ENCODE assay signal across 11 mouse cellular contexts in the genomic region with DNA sequence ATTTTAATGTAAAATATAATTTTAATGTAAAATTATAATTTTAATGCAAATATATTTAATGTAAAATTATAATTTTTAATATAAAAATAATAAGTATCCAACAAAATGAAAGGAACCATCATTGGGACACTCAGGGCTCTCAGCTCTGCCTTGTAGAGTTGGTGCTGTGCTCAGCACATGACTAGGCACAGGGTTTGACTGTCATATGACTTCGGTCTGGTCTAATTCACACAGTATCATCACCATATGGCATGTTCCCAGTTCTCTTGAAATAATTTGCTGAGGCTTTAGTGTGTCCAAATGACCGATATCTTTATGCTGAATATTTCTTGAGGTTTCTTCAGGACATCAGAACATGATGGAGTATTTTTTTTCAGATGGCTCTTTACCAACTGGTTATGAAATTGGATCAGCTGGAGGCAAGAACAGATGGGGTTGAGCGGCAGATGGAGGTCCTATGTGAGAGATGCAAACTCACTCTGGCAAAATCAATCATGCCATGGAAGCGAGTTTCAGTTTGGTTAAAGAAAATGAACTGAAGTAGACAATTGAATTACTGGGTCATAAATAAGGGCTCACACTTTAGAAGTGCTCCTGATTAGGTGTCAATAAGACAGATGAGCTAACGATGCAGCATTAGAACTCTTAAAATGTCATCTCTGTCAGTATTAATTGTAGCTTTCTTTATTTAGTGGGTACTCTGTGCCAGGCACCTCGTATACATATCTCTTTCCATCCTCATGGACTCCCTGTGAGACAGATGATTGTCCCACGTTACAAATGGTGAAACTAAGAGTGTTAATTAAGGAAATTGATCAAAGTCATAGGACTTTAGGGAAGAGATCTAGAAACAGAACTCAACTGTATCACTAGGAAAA.
DNase-seq lines count a peak whose midpoint lies in the region; ATAC-seq and TF ChIP-seq lines count a peak whose summit lies in the region.
"Had no signal": no experiment of that assay in that cellular context is flagged by ENCODE, and none has a peak within 500 bp of the region (broad histone marks: within the 10 kb centered on the region; RNA-seq: fewer than 3 reads in every experiment).

No protein-coding gene starts in this region.

- WGBS in neural tube, embryonic 11.5 days: 53% methylated on average over 7 of the region's 7 CpGs
- 65% methylated on average over 7 of the region's 7 CpGs for WGBS in hindbrain, embryonic 12.5 days

- no peaks in the 10 kb centered on the region for H3K27me3 ChIP-seq in neural tube, embryonic 11.5 days (ENCODE audit: control insufficient read depth, insufficient read depth, low read length)
- no peaks in the 10 kb centered on the region for H3K27me3 ChIP-seq in hindbrain, embryonic 12.5 days
- H3K27me3 ChIP-seq: heart, embryonic 12.5 days; lung, embryonic 15.5 days had no signal

- H3K4me3 ChIP-seq in neural tube, embryonic 11.5 days (ENCODE audit: low read depth, low read length): no peak overlapping the region
- H3K4me3 ChIP-seq in hindbrain, embryonic 12.5 days: no peak overlapping the region
- H3K4me3 ChIP-seq in left cerebral cortex, adult 2 months: no peak overlapping the region
- H3K4me3 ChIP-seq: heart, embryonic 12.5 days; lung, embryonic 15.5 days; myocyte had no signal

- peak; percentile 60 for ATAC-seq in neural tube, embryonic 11.5 days (ENCODE audit: insufficient read depth, low FRiP score, low TSS enrichment)
- ATAC-seq in hindbrain, embryonic 12.5 days (ENCODE audit: low FRiP score): peak; percentile 54; the same call in 1 of the 2 replicates

- no peaks in the 10 kb centered on the region for H3K4me1 ChIP-seq in neural tube, embryonic 11.5 days (ENCODE audit: control insufficient read depth, insufficient read depth, low read length)
- no peaks in the 10 kb centered on the region for H3K4me1 ChIP-seq in hindbrain, embryonic 12.5 days
- H3K4me1 ChIP-seq: heart, embryonic 12.5 days; lung, embryonic 15.5 days had no signal

- H3K36me3 ChIP-seq in neural tube, embryonic 11.5 days (ENCODE audit: control insufficient read depth, insufficient read depth, low read length): no peaks in the 10 kb centered on the region
- H3K36me3 ChIP-seq in hindbrain, embryonic 12.5 days: no peaks in the 10 kb centered on the region
- H3K36me3 ChIP-seq: heart, embryonic 12.5 days; lung, embryonic 15.5 days had no signal

- DNase-seq in neural tube, embryonic 11.5 days (ENCODE audit: low spot score): no peak
- DNase-seq in neural tube, embryonic 10.5 days (ENCODE audit: extremely low spot score, low spot score): no peak
- peak; percentile 15 to 19 for DNase-seq in left cerebral cortex, adult 2 months (ENCODE audit: extremely low spot score in 1 of 2, low spot score in 2 of 2)
- peak; percentile 72 for DNase-seq in telencephalon, adult 2 months (ENCODE audit: low read depth, low spot score)
- no peak for DNase-seq in adrenal gland, postnatal 4 days (ENCODE audit: low spot score in 2 of 2)
- DNase-seq in urinary bladder, postnatal 10 days (ENCODE audit: low spot score): no peak
- no peak for DNase-seq in spleen, postnatal 4 days (ENCODE audit: low spot score in 2 of 2)

- no peak overlapping the region for H3K9ac ChIP-seq in neural tube, embryonic 11.5 days (ENCODE audit: low read length)
- no peak overlapping the region for H3K9ac ChIP-seq in hindbrain, embryonic 12.5 days
- H3K9ac ChIP-seq: heart, embryonic 12.5 days; lung, embryonic 15.5 days had no signal

- no peak overlapping the region for H3K27ac ChIP-seq in neural tube, embryonic 11.5 days (ENCODE audit: low read depth, low read length)
- H3K27ac ChIP-seq in hindbrain, embryonic 12.5 days: no peak overlapping the region
- no peak overlapping the region for H3K27ac ChIP-seq in left cerebral cortex, adult 2 months
- H3K27ac ChIP-seq: lung, embryonic 15.5 days had no signal

- no peak for TF ChIP-seq CTCF in left cerebral cortex, adult 2 months (IDR thresholded peaks at IDR 0.05)

- no peaks in the 10 kb centered on the region for H3K9me3 ChIP-seq in neural tube, embryonic 11.5 days (ENCODE audit: control insufficient read depth, low read length)
- no peaks in the 10 kb centered on the region for H3K9me3 ChIP-seq in hindbrain, embryonic 12.5 days (replicated peaks)
- H3K9me3 ChIP-seq: heart, embryonic 12.5 days; lung, embryonic 15.5 days had no signal

- no peak overlapping the region for H3K4me2 ChIP-seq in neural tube, embryonic 11.5 days (ENCODE audit: low read depth)
- H3K4me2 ChIP-seq in hindbrain, embryonic 12.5 days (replicated peaks): no peak overlapping the region
- H3K4me2 ChIP-seq: heart, embryonic 12.5 days; lung, embryonic 15.5 days had no signal

- intact Hi-C loops in left cerebral cortex, adult 2 months (cut with DNase I): loop anchor here (10.0 kb wide), 1 partner anchor 140 kb away; no protein-coding TSS in a partner anchor

Comparison
In these comparisons a context has a peak if more than half of its experiments do, and no peak if none do; other contexts are left out.
1. DNase-seq: peak in left cerebral cortex, adult 2 months (2 of 2) and telencephalon, adult 2 months (single experiment); none in neural tube, embryonic 11.5 days (single experiment), neural tube, embryonic 10.5 days (single experiment), adrenal gland, postnatal 4 days (0 of 2), urinary bladder, postnatal 10 days (single experiment) and spleen, postnatal 4 days (0 of 2).